Mouse (Mus musculus): ENCODE results near the gene Arhgap30. TPM values are rescaled to one million over a fixed set of nuclear protein-coding genes. Genes with fewer than 3 reads are reported as not detected.

Arhgap30 gene
- polyA plus RNA-seq, 3 experiments from 2014 or later: 73.5 to 84.6 (median 78.0) TPM

Other genes starting within 250 kb of the Arhgap30 start
- 100 to 1,000 TPM; 115 to 153 (median 125) TPM for gene Sdhc, start 238.4 kb upstream of the Arhgap30 start, polyA plus RNA-seq (2017; shearing (Covaris generic))
- not detected for gene Mpz, start 238.2 kb upstream of the Arhgap30 start, polyA plus RNA-seq (2017; shearing (Covaris generic))
- gene Pcp4l1, start 192.7 kb upstream of the Arhgap30 start, polyA plus RNA-seq (2017; shearing (Covaris generic)): not detected
- gene Nr1i3, start 175.0 kb upstream of the Arhgap30 start, polyA plus RNA-seq (2017; shearing (Covaris generic)): under 1 TPM; 0.39 to 0.75 (median 0.75) TPM
- gene Tomm40l, start 166.4 kb upstream of the Arhgap30 start, polyA plus RNA-seq (2017; shearing (Covaris generic)): 10 to 100 TPM; 24.1 to 34.6 (median 28.7) TPM
- not detected for gene Apoa2, start 163.9 kb upstream of the Arhgap30 start, polyA plus RNA-seq (2017; shearing (Covaris generic))
- gene Fcer1g, start 154.6 kb upstream of the Arhgap30 start, polyA plus RNA-seq (2017; shearing (Covaris generic)): 10 to 100 TPM in 1 of 3 experiments, not detected in 2; 10.7 TPM
- gene Adamts4, start 138.5 kb upstream of the Arhgap30 start, polyA plus RNA-seq (2017; shearing (Covaris generic)): under 1 TPM in 1 of 3 experiments, not detected in 2; 0.09 TPM
- 100 to 1,000 TPM; 106 to 120 (median 119) TPM for gene Ndufs2, start 137.6 kb upstream of the Arhgap30 start, polyA plus RNA-seq (2017; shearing (Covaris generic))
- 10 to 100 TPM; 35.3 to 68.9 (median 60.8) TPM for gene B4galt3, start 118.6 kb upstream of the Arhgap30 start, polyA plus RNA-seq (2017; shearing (Covaris generic))
- gene Ppox, start 107.8 kb upstream of the Arhgap30 start, polyA plus RNA-seq (2017; shearing (Covaris generic)): 10 to 100 TPM; 38.2 to 90.1 (median 78.6) TPM
- gene Usp21, start 101.0 kb upstream of the Arhgap30 start, polyA plus RNA-seq (2017; shearing (Covaris generic)): 10 to 100 TPM; 11.0 to 25.3 (median 15.4) TPM
- 100 to 1,000 TPM in 1 of 3 experiments, 10 to 100 TPM in 2; 74.6 to 118 (median 92.5) TPM for gene Ufc1, start 93.9 kb upstream of the Arhgap30 start, polyA plus RNA-seq (2017; shearing (Covaris generic))
- 10 to 100 TPM; 35.5 to 41.7 (median 39.7) TPM for gene Dedd, start 59.8 kb upstream of the Arhgap30 start, polyA plus RNA-seq (2017; shearing (Covaris generic))
- gene Nit1, start 43.3 kb upstream of the Arhgap30 start, polyA plus RNA-seq (2017; shearing (Covaris generic)): 10 to 100 TPM; 24.6 to 32.9 (median 30.1) TPM
- 10 to 100 TPM; 48.9 to 70.1 (median 58.1) TPM for gene Pfdn2, start 43.3 kb upstream of the Arhgap30 start, polyA plus RNA-seq (2017; shearing (Covaris generic))
- gene Klhdc9, start 28.2 kb upstream of the Arhgap30 start, polyA plus RNA-seq (2017; shearing (Covaris generic)): 1 to 10 TPM in 1 of 3 experiments, under 1 TPM in 1, not detected in 1; 0.54 to 1.4 TPM
- gene Nectin4, start 18.9 kb upstream of the Arhgap30 start, polyA plus RNA-seq (2017; shearing (Covaris generic)): under 1 TPM in 2 of 3 experiments, not detected in 1; 0.09 to 0.25 TPM
- 10 to 100 TPM; 46.9 to 62.6 (median 57.2) TPM for gene Usf1, start 22.4 kb downstream of the Arhgap30 start, polyA plus RNA-seq (2017; shearing (Covaris generic))
- gene Tstd1, start 29.9 kb downstream of the Arhgap30 start, polyA plus RNA-seq (2017; shearing (Covaris generic)): 10 to 100 TPM in 2 of 3 experiments, 1 to 10 TPM in 1; 9.8 to 17.9 (median 12.6) TPM
- 1 to 10 TPM in 1 of 3 experiments, under 1 TPM in 2; 0.32 to 1.0 (median 0.55) TPM for gene F11r, start 48.6 kb downstream of the Arhgap30 start, polyA plus RNA-seq (2017; shearing (Covaris generic))
- gene Alyref2, start 114.5 kb downstream of the Arhgap30 start, polyA plus RNA-seq (2017; shearing (Covaris generic)): 10 to 100 TPM in 2 of 3 experiments, 1 to 10 TPM in 1; 8.9 to 13.0 (median 10.3) TPM
- gene Itln1, start 146.3 kb downstream of the Arhgap30 start, polyA plus RNA-seq (2017; shearing (Covaris generic)): not detected
- 1 to 10 TPM in 1 of 3 experiments, under 1 TPM in 1, not detected in 1; 0.20 to 1.6 TPM for gene Cd244a, start 170.2 kb downstream of the Arhgap30 start, polyA plus RNA-seq (2017; shearing (Covaris generic))
- 10 to 100 TPM; 58.2 to 92.2 (median 79.1) TPM for gene Ly9, start 218.5 kb downstream of the Arhgap30 start, polyA plus RNA-seq (2017; shearing (Covaris generic))